Mouse (Mus musculus) heart, embryonic 14.5 days (tissue): ENCODE results near the gene Ubiad1. TPM values are rescaled to one million over a fixed set of nuclear protein-coding genes. Genes with fewer than 3 reads are reported as not detected.

Experiments
- ATAC-seq: fragments of 200-750 bp; cut with Nextera tagmentation; 2 replicates; pipeline ENCODE4 v1.8.0; 2017; ENCODE audit warnings: low read depth, moderate TSS enrichment; ENCODE audit not compliant: insufficient number of reproducible peaks, insufficient read depth, low FRiP score
- H3K27ac ChIP-seq, 2 experiments: fragments of 200-500 bp in 1 of 2; fragments of 300-500 bp in 1 of 2; sonication (generic) in 1 of 2; replicated peaks in 1 of 2; 2 replicates each; pipeline ENCODE4 v1.5.1; 2012 to 2014; ENCODE audit warnings: low read depth in 2 of 2, low read length in 2 of 2, control low read depth in 1 of 2, mild to moderate bottlenecking in 1 of 2, mixed read lengths in 1 of 2; ENCODE audit not compliant: control insufficient read depth in 1 of 2, insufficient read depth in 1 of 2
- H3K27me3 ChIP-seq: fragments of 300-500 bp; sonication (generic); 2 replicates; pipeline ENCODE4 v1.6.1; 2014; ENCODE audit warnings: mild to moderate bottlenecking, low read length, control low read depth; ENCODE audit not compliant: control insufficient read depth, insufficient read depth
- H3K36me3 ChIP-seq: fragments of 300-500 bp; sonication (generic); 2 replicates; pipeline ENCODE4 v1.6.1; 2014; ENCODE audit warnings: mild to moderate bottlenecking, control low read depth, low read length, mixed read lengths; ENCODE audit not compliant: control insufficient read depth, insufficient read depth
- H3K4me1 ChIP-seq, 2 experiments: fragments of 200-500 bp in 1 of 2; fragments of 300-500 bp in 1 of 2; sonication (generic) in 1 of 2; 2 replicates each; pipeline ENCODE4 v1.6.1; 2012 to 2014; ENCODE audit warnings: low read length in 2 of 2, control low read depth in 1 of 2, mixed read lengths in 1 of 2; ENCODE audit not compliant: control insufficient read depth in 2 of 2, insufficient read depth in 2 of 2
- H3K4me2 ChIP-seq: fragments of 300-500 bp; sonication (generic); 2 replicates; pipeline ENCODE4 v1.6.1; 2014; ENCODE audit warnings: mild to moderate bottlenecking, low read length
- H3K4me3 ChIP-seq, 2 experiments: fragments of 200-500 bp in 1 of 2; fragments of 300-500 bp in 1 of 2; sonication (generic) in 1 of 2; 2 replicates each; pipeline ENCODE4 v1.5.1; 2012 to 2014; ENCODE audit warnings: low read length in 2 of 2, mild to moderate bottlenecking in 2 of 2, control low read depth in 1 of 2, low read depth in 1 of 2, moderate library complexity in 1 of 2; ENCODE audit not compliant: control insufficient read depth in 1 of 2, insufficient read depth in 1 of 2
- H3K9ac ChIP-seq: fragments of 300-500 bp; sonication (generic); 2 replicates; pipeline ENCODE4 v1.6.1; 2014; ENCODE audit warnings: mild to moderate bottlenecking, low read length
- H3K9me3 ChIP-seq: fragments of 300-500 bp; sonication (generic); 2 replicates; pipeline ENCODE4 v1.6.1; 2016; ENCODE audit warnings: low read length, control low read depth; ENCODE audit not compliant: control insufficient read depth
- WGBS: fragments of 180-500 bp; shearing (Covaris S2); extraction: QIAGEN DNeasy Blood & Tissue Kit; methylation state at CpG from one replicate; pipeline ENCODE4 v1.1.7; 2014; 5-methylcytosine and 5-hydroxymethylcytosine counted together
- polyA plus RNA-seq: library from polyadenylated mRNA; unstranded; fragments of >200 nt; fragmentation: Nextera tagmentation; extraction: Ambion mirVana; gene quantifications from 2 replicates; pipeline ENCODE4 v1.2.1, GENCODE M21; 2014

Gene Ubiad1
- polyA plus RNA-seq, 1 experiment from 2014 or later = 15.7 TPM

DNA sequence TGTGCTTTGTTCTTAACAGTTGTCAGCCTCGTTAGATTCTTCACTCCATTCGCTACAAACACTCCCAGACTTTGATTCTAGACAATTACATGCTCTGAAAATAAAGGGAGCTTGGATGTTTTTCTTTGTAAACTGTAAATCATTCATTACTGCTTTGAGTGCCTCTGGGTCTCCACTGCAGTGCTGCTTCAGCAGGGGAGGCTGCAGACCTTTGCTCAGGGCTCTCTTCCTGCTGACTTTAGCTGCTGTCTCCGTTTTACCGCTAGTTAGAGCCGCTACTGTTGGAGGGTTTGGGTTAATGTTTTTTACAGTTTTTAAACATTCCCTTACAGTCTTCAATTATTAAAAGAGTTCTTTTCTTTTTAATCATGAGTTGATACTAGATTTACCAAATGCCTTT, 28.9 kb upstream of the Ubiad1 start:
- 89% methylated on average over 5 of the region's 5 CpGs for WGBS
- no peak overlapping the region for H3K9ac ChIP-seq
- no peak for ATAC-seq

DNA sequence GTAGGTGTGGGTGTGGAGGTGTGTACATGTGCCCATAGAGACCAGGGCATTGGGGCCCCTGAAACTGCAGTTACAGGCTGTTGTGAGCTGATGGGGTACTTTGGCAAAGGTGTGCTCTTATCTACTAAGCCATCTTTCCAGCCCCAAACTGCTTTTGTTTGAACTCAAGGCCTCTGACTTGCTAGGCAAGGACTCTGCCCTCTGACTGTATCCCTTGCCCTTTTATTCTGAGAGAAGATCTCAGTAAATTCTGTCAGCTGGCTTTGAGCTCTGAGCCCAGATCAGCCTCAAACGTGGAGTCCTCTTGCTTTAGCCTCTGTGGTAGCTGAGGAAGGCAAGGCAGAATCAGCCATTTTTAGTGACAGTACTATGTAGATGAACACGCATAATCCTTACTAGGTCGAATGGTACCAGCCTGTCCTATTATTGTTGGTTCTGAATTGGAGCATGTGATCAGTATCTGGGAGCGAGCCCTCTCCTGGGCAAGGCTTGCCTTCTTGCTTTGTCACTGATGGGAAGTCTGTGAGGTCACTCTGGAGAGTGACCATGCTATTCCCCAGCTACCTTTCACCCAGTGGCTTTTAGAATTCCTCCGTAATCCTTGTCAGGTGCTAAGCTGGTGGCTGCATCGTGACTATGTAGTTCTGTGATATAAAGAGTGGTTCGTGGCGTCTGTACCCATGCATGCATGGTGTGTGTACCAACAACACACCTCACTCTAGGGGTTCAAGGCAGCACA, 28.0 kb upstream of the Ubiad1 start:
- Histone ChIP-seq H3K9me3 (no peaks in the 10 kb centered on the region), H3K4me2 (no peak overlapping the region), H3K27me3 (no peaks in the 10 kb centered on the region), H3K4me3 (no peak overlapping the region), H3K27ac (no peak overlapping the region), H3K9ac (no peak overlapping the region), H3K36me3 (peaks cover 100% of the 10 kb centered on the region), H3K4me1 (no peaks in the 10 kb centered on the region)
- WGBS = 96% methylated on average over 8 of the region's 8 CpGs
- no peak for ATAC-seq

More for the DNA sequence above, 28.9 kb upstream of the Ubiad1 start:
- Histone ChIP-seq H3K4me1 (no peaks in the 10 kb centered on the region), H3K36me3 (peaks cover 100% of the 10 kb centered on the region), H3K9me3 (no peaks in the 10 kb centered on the region), H3K27ac (no peak overlapping the region), H3K4me3 (no peak overlapping the region), H3K4me2 (no peak overlapping the region), H3K27me3 (no peaks in the 10 kb centered on the region)

DNA sequence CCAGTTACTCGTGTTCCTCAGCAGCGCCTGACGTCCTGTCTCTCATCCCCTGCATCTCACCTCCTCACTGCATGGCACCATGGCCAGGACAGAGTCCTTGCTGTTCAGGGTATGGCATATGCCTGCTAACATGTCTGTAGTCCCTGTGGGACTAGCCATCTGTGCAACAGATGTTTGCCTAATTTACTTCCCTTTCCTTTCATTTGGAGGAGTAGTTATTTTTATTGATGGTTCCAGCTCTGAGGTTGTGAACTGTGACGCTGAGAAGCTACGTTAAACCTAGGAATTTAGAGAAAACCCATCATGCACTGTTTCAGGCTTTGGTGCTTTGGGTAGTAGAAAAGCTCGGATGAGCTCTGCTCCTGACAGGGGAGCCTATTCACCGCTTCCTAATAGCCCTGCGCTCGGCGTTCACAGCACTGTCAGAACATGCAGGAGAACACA, 26.8 kb upstream of the Ubiad1 start:
- no peak overlapping the region for H3K27ac ChIP-seq
- H3K36me3 ChIP-seq = peaks cover 100% of the 10 kb centered on the region
- H3K27me3 ChIP-seq = no peaks in the 10 kb centered on the region
- H3K4me2 ChIP-seq = no peak overlapping the region
- no peak for ATAC-seq
- WGBS = 93% methylated on average over 10 of the region's 10 CpGs
- H3K4me1 ChIP-seq = no peaks in the 10 kb centered on the region
- no peak overlapping the region for H3K4me3 ChIP-seq
- no peak overlapping the region for H3K9ac ChIP-seq
- no peaks in the 10 kb centered on the region for H3K9me3 ChIP-seq

GRCm38 (mm10) chr4:148469487-148470252, 25.1 kb upstream of the Ubiad1 start:
- WGBS = 90% methylated on average over 11 of the region's 11 CpGs
- no peak overlapping the region for H3K27ac ChIP-seq

DNA sequence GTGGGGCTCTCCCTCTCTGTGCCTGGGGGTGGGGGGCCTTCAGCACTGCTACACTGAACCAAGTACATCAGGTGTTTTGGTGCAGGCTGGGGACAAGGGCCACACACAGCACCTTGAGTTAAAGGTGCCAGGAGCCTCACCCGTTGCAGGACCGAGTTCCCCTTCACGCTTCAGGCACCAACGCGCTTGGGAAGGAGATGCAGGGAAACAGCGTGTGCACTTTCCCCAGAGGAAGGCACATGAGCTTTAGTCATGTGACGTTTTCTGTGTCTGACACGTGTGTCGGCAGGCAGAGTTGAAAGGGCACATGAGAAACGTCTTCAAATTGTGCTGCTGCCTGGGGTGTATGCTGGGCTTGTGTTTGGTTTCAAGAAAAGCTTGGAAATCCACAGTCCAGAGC, 23.8 kb upstream of the Ubiad1 start:
- Histone ChIP-seq H3K9ac (no peak overlapping the region), H3K27me3 (no peaks in the 10 kb centered on the region), H3K27ac (no peak overlapping the region), H3K4me1 (no peaks in the 10 kb centered on the region), H3K9me3 (no peaks in the 10 kb centered on the region), H3K36me3 (peaks cover 100% of the 10 kb centered on the region), H3K4me3 (no peak overlapping the region), H3K4me2 (no peak overlapping the region)
- ATAC-seq = no peak
- 91% methylated on average over 10 of the region's 10 CpGs for WGBS

More at GRCm38 (mm10) chr4:148469487-148470252, 25.1 kb upstream of the Ubiad1 start:
- Histone ChIP-seq H3K36me3 (peaks cover 100% of the 10 kb centered on the region), H3K9me3 (no peaks in the 10 kb centered on the region), H3K4me1 (no peaks in the 10 kb centered on the region), H3K4me2 (no peak overlapping the region), H3K27me3 (no peaks in the 10 kb centered on the region), H3K9ac (no peak overlapping the region), H3K4me3 (no peak overlapping the region)
- no peak for ATAC-seq

- Histone ChIP-seq H3K27ac (no peak overlapping the region), H3K9me3 (no peaks in the 10 kb centered on the region), H3K4me3 (no peak overlapping the region), H3K27me3 (no peaks in the 10 kb centered on the region), H3K4me2 (no peak overlapping the region), H3K36me3 (peaks cover 100% of the 10 kb centered on the region), H3K4me1 (no peaks in the 10 kb centered on the region), H3K9ac (no peak overlapping the region)
- no peak for ATAC-seq
- WGBS = 95% methylated on average over 5 of the region's 5 CpGs
These were observed 22.0 kb upstream of the Ubiad1 start for GRCm38 (mm10) chr4:148466511-148467079.

DNA sequence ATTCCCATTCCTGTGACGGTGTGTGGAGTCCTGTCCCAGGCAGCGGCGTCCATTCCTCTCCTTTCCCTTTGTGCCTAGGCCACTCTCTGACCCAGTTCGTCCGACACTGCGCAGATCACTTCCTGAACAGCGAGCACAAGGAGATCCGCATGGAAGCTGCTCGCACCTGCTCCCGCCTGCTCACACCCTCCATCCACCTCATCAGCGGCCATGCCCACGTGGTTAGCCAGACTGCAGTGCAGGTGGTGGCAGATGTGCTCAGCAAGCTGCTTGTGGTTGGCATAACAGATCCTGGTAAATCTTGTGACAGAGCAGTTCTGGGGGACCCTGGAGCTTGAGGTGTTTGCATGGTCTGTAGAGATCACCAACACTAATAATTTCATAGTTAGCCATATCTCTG, 20.3 kb upstream of the Ubiad1 start:
- no peak for ATAC-seq
- no peaks in the 10 kb centered on the region for H3K27me3 ChIP-seq
- no peak overlapping the region for H3K9ac ChIP-seq
- H3K36me3 ChIP-seq = peaks cover 98% of the 10 kb centered on the region
- no peak overlapping the region for H3K4me2 ChIP-seq
- H3K4me3 ChIP-seq = no peak overlapping the region
- H3K27ac ChIP-seq = no peak overlapping the region
- H3K4me1 ChIP-seq = no peaks in the 10 kb centered on the region
- no peaks in the 10 kb centered on the region for H3K9me3 ChIP-seq
- 94% methylated on average over 12 of the region's 12 CpGs for WGBS
